Mouse (Mus musculus) adrenal gland, postnatal 10 days (tissue): ENCODE measurements around the gene Cenpu. TPM values are rescaled to one million over a fixed set of nuclear protein-coding genes. Genes with fewer than 3 reads are reported as not detected.

Source experiments
- DNase-seq: peaks from one replicate; pipeline ENCODE4 v3.0.0; 2021; ENCODE audit warnings: mixed read lengths
- long read RNA-seq, 2 experiments: library from polyadenylated mRNA; stranded (forward); transcript quantifications; one replicate each; pipeline ENCODE4 v2.0.0; 2021
- total RNA-seq, 2 experiments: library from RNA; stranded (reverse); gene quantifications; 2 replicates each; pipeline ENCODE4 v1.2.3; 2021

Cenpu gene
- total RNA-seq, result 1 to 10 TPM; 5.7 to 6.8 TPM
- long read RNA-seq, experiment 1, partial matches to known transcripts, result 0 of 3 reads
- long read RNA-seq, experiment 1, other reads (novel, unspliced or antisense), result 1 of 3 reads
- long read RNA-seq, experiment 2, partial matches to known transcripts, result 0 of 3 reads
- long read RNA-seq, experiment 2, other reads (novel, unspliced or antisense), result 1 of 3 reads

DNA sequence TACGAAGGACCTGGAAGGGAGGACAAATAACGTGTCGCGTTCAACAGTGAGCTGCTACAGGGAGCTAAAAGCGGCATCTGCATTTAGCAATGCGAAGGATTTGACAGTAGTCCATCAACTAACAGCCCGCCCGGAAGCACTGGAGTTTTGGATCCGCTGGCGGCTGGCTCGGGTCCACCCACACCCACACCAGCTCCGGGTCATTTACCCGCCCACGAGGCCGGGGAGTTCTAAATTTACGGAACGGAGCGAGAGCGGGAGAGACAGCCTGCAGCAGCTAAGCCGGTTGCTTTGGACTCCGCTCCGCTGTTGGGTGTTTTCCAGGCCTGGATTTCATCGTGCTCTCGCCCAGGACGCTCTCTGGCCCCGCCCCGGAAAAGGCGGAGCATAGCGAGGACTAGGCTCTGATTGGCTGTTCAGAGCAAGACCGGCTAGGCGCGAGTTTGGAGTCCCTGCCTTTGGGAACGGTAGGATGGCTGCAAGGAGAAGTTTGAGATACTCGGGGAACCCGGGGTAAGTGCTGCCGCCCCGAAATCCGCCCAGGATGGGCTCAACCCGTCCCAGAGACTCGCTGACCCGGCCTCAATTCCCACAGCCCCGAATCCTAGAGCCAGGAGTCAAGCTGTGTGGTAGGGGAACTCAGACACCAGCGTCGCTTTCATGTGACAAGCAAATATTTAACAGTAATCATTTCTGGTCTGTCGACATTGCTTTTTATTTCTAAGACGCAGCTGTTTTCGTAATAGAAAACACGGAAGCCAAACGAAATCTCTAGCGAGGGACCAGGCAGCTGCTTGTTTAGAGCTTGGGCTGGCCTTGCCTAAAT is at the start of gene Cenpu:
Cenpu (plus strand) TSS at position 414 of the 826 bp plus-strand sequence.
- DNase-seq, result peak; percentile 100

DNA sequence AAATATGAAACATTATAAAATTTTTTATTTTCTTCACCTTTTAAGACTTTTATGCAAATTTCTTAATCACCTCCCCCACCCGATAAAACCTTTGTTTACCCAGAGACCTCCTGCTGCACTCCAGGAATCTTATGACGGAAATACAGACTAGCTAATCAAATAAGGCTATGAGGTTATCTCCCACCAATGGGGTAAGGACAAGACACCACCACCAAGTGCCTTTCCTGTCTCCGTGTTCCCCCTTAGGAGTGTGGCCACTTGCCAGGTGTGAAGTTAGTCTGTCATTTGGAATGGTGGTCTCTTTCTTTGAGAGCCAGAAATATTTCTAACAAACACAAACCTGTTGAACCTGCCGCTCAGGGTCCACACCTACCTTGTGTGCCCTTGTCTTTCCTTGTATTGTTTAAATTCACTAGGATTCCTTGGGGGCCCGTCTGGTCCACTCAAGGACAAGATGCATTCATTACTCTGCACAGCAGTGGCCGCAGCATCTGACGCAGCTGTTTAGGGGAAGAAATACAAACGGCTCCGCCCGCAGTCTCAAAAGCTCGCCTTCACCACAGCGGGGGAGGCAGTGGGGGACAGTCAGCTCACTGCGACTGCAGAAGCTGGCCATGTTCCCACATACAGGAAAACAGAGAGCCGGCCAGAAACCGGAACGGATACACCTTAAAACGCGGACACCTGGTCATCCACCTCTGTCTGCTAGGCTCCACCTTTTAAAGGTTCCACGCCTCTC is 49.3 kb upstream of the Cenpu start:
- DNase-seq, result no peak

DNA sequence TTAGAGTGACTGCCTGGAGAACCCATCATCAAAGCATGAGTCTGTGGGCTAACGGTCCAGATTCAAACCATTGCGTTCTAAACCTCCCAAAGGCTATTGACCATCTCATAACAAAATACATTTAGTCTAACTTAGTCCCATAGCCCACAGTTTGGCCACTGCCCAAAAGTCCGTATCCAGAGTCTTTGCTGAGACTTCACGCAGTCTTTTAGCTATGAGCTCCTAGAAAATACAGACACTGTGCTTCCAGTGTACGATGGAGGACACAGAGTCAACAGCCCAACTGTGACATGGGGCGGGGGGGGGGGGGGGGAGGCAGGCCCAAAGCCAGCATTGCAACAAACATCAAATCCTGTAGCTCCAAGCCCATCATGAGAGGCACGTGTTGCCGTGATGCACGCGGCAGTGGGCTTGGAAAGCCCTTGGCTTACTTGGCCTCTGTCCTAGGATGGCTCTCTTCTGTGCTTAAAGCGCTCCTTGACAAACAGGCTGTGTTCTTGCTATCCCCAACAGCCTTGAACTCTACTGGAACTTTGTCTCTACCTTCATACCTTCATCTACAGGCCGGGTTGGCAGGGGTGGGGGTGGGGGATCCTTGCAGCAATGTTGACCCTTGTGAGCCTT is 48.6 kb upstream of the Cenpu start:
- no peak for DNase-seq

DNA sequence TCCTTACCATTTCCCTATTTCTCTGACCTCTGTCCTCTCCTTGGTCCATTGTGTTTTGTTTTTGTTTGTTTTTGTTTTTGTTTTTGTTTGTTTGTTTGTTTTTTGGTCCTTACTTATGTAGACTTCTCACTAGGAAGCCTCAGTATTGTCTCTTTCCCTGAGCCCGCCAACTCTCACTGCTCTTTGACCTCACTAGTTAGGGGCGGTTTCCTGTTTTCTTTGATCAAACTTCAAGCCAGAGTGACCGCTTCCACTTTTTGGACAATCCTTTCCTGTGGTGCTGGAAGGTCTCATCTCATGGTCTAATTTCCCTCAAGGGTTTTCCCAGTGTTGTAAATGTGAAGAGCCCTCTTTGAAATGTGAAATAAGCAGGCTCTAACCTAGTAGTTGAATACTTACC is 47.6 kb upstream of the Cenpu start:
- no peak for DNase-seq

DNA sequence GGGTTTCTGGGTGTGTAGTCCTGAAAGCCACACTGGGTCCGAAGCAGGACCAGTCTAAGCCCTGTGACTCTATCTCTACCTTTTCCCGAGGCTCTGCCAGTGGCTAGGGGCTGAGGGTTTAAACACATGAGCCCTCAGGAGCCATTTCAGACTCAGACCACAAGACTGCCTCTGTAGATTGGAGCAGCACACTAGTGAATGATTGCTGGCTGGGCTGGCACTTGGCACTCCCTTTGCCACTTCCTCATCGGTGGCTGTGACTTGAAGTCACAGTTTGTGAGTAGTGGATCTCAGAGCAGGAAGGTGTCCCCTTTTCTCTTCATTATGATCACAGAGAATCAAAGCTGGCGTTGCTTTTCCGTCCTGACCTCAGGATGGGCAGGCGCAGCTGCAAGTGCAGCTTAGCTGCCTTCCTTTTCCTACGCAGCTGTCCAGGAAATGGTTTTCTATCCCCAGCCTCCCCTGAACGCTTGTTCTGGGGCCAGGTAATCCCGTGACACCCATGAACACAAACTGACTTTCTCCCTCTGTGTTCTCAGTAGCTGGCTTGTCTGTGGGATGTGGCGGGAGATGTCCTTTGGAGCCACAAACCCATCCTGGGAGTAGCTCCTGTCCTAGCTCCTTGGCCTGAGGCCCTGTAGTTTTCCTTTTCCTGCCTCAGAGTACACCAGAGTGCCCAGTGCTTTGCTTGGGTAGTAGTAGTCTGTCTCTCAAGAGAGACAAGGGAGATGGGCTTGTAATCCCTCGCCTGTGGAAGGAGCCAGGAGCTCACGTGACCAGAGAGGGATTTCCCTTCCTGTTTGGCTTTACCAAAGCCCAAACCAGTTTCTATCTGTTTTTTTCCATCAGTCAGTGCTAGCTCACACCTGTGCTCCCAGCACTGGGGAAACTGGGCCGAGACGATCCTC is 43.1 kb upstream of the Cenpu start:
- DNase-seq, result no peak

DNA sequence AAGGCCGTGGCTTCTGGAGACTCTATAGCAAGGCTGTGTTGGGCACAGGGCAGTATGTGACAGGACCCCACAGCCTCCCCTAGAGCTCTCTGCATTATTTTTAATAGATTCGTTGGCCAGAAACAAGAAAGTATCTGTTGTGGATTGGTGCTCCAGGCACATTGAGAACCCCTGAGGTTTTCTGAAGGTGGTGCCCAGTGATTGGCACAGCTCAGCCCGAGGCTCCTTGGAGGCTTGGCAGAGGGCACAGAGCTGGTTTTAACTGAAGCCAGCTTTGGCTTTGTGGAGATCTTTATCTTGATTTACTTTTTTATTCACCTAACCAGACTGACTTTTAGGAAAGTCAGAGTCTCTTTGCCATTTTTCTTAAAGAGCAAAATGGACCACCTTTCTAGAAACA is 42.4 kb upstream of the Cenpu start:
- no peak for DNase-seq

DNA sequence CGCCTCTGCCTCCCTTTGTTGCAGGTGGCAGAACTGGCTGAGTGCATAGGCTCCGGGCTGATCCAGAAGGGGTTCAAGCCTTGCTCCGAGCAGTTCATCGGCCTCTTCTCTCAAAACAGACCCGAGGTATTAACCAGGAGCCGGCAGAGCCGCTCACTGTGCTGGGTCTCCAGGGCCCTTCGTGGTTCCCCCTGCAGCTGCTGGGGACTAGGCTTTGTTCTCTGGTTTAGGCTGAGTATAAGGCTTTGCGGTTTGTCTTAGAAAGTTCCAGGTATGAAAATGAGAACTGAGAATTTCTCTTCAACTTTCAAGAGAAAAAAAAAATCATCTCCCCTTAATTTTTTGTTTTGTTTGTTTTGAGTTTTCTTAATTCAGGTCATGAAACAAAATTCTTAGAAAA is 40.5 kb upstream of the Cenpu start:
- DNase-seq, result no peak

DNA sequence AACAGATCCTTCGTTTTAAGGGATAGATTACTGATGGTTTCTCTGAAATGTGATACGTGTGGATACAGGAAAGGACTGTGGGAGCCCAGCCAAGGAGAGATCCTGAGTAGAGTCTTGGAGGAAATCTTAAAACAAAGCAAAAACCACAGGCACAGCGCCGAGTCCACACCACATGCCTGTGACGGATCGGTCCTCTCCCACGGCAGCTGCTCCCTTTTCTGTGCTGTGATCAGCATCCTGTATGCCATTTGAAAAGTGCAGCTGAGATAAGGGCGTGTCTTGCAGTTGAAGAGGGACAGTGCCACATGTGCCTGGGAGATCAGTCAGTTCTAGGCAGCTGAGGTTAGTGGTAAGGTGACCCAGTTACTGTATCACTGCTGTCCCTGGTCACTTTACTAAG is 39.3 kb upstream of the Cenpu start:
- no peak for DNase-seq

DNA sequence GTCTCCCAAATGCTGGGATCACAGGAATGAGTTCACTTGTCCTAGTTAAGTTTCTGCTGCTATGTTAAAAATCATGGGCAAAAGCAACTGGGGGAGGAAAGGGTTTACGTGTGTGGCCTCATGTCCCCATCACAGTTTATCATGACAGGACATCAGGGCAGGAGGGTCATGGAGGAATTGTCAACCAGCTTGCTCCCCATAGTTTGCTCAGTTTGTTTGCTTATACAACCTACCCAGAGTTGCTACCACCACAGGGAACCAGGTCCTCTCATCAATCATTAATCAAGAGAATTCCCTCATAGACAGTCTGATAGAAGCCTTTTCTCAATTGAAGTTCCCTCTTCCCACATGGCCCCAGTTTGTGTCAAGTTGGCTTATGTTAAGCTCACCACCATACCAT is 37.8 kb upstream of the Cenpu start:
- no peak for DNase-seq

DNA sequence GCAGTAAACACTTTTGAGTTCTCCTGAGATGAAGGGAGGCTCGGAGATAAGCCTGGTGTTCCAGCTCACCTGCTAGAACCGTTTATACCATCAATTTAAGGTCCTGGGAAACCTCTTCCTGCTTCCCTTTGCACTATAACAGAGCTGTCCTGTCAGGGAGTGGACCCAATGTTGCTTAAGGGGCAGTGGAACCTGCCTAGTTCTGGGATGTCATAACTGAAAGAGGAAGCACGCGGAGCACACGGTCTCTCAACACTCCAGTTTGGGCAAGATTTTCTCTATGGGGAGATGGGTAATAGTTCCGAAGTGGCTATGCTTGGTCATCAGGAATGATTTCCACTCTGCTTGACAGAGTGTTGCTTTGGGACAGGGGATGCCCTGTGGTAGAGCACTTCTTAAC is 31.2 kb upstream of the Cenpu start:
- no peak for DNase-seq

DNA sequence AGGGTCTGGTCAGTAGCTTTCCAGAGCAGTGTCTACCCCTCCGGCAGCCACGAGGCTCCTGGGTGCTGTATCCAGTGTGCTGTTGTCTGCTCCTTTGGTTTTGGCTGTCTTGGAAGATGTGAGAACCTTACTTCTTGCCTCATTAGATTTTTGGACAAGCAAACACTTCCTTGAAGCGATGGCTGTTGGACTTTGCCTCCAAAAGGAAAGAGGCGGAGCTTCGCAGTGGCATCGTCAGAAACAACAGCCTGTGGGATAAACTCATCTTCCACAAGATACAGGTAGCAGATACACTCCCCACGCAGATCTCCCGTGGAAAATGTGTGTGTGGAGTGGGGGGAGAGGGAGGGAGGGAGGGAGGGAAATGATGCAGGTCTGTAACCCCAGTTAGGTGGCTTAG is 25.7 kb upstream of the Cenpu start:
- DNase-seq, result no peak

DNA sequence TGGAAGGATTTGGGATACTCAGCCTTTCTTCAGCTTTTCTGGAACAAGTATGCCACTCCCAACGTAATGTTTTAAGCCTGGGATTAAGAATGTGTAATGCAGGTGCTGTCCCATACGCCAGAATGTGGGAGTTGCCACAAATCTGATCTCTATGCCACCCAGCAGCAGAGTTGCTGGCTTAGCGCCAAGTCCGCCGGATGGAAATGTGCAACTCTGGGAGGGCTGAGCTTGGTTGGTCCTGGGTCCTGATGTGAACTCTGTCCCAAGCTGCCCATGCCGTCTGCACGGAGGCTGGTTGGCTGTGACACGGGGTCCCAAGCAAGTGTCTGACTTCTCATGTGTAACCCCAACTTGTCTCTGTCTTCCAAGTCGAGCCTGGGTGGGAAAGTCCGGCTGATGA is 25.0 kb upstream of the Cenpu start:
- no peak for DNase-seq

DNA sequence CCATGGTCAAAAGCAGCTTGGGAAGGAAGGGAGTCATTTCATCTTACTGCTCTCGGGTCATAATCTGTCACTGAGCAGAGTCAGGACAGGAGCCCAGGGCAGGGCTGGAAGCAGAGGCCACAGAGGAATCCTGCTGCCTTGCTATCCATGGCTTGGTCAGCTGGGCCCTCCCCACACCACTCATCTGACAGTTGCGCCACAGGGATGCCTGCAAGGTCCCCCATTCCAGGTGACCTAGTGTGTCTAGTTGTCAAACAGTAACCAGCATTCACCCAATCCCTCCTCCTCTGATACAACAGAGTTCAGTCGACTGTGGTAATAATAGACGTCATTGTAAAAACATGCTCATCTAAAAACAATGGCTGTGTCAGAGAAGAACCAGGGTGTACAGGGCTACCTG is 22.3 kb upstream of the Cenpu start:
- no peak for DNase-seq

DNA sequence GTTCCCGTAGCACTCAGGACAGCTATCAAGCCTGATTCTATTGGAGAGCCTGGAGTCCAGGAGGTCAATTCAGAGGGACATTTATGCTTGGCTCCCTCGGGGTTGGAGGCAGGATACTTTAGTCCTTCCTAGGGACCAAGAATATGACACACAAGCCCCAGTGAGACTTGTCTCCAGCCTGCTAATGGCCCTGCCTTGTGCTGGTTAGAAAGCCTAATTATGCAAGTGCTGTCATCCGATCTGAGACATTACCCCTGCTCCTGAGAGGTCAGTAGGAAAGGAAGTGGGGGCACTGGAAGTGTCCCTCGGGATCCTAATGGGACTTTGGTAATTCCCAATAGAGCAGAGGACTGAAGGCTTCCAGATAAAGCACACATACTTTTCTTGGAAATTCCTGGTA is 21.3 kb upstream of the Cenpu start:
- DNase-seq, result no peak

DNA sequence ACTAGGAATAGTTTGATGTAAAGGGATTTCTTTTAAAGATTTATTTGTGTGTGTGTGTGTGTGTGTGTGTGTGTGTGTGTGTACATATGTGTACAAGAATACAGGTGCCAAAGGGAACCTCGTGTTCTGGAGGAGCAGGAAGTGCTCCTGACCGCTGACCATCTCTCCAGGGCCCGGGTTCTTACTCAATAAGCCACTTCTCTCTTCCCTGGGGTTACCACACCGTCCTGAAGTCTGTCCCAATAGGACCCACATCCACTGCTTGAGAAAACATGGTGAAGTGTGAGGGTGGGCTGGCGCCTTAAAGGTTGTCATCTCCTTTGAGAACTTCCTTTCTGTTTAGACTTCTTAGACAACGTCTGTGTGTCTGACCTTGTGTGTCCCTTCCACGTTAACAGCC is 17.9 kb upstream of the Cenpu start:
- DNase-seq, result no peak

DNA sequence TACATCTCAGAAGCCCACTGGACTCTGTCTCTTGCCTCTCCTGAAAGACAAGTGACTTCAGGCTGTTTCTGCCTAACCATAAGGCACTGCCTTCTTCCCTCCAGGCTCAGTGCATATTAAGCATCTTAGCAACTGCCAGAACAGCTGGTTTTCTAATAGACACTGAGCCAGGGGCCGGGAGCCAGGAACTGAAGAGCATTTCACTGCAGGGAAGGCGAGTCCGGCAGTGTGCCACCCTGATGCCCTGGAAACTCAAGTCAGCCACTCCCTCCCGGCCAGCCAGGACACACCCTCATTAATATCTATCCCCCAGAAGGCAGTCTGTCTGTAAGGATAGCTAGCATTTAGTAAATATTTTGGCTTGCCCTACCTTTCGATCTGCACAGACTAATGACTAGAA is 12.1 kb upstream of the Cenpu start:
- peak; percentile 51 for DNase-seq

DNA sequence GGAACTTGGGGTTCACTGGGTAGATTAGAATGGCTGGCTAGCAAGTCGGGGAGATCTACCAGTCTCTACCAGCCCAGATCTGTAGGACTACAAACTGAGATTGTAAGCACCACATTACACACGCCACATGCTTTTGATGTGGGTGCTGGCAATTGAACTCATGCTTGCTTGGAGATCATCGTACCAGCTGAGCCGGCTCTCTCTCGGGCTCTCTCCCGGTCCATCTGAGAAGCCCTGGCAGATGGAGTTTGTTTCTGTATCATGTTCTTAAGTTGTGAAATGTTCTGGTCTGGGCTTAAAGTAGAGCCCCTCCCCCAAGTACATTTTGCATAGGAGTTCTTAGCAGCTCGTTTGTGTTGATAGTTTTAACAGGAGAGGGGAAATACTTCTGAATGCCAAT is 8.6 kb upstream of the Cenpu start:
- DNase-seq, result no peak

DNA sequence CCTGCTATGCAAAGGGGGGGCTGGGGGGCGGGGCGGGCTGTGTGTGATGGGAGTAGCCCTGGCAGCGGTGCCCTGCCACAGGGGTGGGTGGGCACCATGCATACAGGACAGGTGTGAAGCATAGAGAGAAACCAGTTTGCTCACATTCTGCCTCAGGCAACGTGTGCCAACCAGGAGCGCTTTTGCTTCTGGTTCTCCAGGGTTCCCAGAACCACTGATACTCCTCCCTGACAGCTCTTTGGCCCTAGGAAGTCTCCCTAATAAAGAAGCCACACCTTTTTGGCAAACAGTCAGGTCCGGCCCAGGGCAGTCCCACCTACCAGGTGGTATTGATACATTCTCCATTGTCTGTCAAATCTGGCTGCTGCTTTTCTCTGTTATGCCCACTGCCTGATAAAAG is 8.2 kb upstream of the Cenpu start:
- no peak for DNase-seq

DNA sequence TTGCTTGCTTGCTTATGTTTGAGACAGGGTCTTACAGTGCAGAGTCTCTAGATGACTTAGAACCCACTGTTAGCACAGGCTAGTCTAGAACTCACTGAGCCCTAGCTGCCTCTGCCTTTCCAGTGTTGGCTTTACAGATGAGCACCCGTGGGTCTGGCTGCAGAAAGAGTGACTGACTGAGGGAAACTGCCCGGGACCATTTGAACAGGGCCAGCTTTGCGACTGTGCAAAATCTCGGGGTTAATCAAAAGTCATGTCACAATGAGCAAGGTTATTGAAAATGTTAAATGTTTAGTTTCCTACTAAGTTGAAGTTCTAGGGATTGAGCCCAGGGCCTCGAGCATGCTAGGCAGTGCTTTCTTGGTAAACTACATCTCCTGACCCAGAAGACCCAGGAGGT is 6.0 kb upstream of the Cenpu start:
- DNase-seq, result no peak

DNA sequence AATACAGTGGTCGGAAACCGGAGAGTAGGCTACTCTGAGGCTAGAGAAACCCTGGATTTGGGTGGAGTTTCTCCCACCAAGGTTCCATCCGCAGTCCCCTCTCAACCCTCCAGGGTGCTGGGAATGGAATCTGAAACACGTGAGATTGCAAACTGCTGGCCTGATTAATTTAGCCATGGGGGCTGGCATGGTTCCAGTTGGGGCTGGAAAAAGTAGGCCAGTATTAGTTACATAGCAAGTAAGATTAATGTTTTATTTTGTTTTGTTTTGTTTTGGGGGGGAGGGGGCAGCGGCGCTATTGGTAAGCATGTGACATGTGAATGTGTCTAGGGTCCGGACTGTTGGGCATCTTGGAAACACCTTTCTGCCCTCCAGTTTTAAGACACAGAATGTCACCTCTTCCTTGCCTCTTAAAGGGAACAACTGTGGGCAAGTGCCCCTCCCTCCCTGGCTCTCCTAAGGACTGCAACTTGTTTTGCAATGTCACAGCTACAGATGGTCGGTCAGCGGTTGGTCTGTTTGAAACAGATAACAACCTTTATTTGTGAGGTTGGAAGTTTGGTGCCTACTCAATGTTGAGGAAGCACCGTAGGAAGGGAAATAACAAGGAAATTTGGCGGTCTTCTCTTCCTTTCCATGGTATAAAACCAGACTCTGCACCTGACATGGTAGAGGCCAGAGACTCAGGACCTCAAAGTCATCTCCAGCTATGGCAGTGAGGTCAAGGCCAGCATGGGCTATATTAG is 5.2 kb upstream of the Cenpu start:
- peak; percentile 76 for DNase-seq

DNA sequence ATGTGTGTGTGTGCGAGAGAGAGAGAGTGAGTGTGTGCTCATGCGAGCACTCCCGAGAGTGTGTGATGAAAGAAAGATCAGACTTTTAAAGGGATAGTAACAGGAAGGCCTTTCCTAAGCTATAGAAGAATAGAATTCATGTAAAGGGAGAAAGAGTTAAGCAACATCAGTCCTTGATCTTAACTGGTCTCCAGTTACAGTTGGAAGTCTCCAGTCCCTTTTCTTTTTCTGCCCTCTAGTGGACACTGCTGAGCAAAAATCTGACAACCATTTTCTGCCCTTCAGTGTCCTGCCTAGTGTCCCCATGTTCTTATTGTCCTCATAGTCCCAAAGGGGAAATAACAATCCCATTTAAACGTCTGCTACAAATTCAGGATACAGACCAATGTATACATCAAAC is 4.6 kb upstream of the Cenpu start:
- DNase-seq, result peak; percentile 67
